Mouse (Mus musculus) embryonic facial prominence, embryonic 14.5 days (tissue): ENCODE results near the gene Cacnb4. TPM values are rescaled to one million over a fixed set of nuclear protein-coding genes. Genes with fewer than 3 reads are reported as not detected.

ENCODE experiments used
- ATAC-seq: fragments of 200-750 bp; cut with Nextera tagmentation; 2 replicates; pipeline ENCODE4 v1.8.0; 2017; ENCODE audit warnings: low read depth, moderate number of reproducible peaks, moderate TSS enrichment
- DNase-seq: peaks from one replicate; pipeline ENCODE4 v3.0.0-alpha.2; 2015; ENCODE audit warnings: low spot score
- H3K27ac ChIP-seq: fragments of 300-500 bp; sonication (generic); replicated peaks from 2 replicates; pipeline ENCODE4 v1.5.1; 2014; ENCODE audit warnings: low read depth, mild to moderate bottlenecking, low read length, moderate library complexity
- H3K27me3 ChIP-seq: fragments of 300-500 bp; sonication (generic); replicated peaks from 2 replicates; pipeline ENCODE4 v1.6.1; 2014; ENCODE audit warnings: low read length; ENCODE audit not compliant: control insufficient read depth, insufficient read depth
- H3K36me3 ChIP-seq: fragments of 300-500 bp; sonication (generic); 2 replicates; pipeline ENCODE4 v1.6.1; 2014; ENCODE audit warnings: low read length, mixed read lengths; ENCODE audit not compliant: control insufficient read depth, insufficient read depth
- H3K4me1 ChIP-seq: fragments of 300-500 bp; sonication (generic); 2 replicates; pipeline ENCODE4 v1.6.1; 2014; ENCODE audit warnings: antibody characterized with exemption, low read length; ENCODE audit not compliant: control insufficient read depth, insufficient read depth
- H3K4me2 ChIP-seq: fragments of 300-500 bp; sonication (generic); 2 replicates; pipeline ENCODE4 v1.6.1; 2014; ENCODE audit warnings: low read depth, mild to moderate bottlenecking, low read length, moderate library complexity, mixed read lengths
- H3K4me3 ChIP-seq: fragments of 300-500 bp; sonication (generic); 2 replicates; pipeline ENCODE4 v1.5.1; 2014; ENCODE audit warnings: low read depth, mild to moderate bottlenecking, low read length
- H3K9ac ChIP-seq: fragments of 300-500 bp; sonication (generic); 2 replicates; pipeline ENCODE4 v1.6.1; 2014; ENCODE audit warnings: low read depth, mild to moderate bottlenecking, low read length, moderate library complexity, mixed read lengths
- H3K9me3 ChIP-seq: fragments of 300-500 bp; sonication (generic); 2 replicates; pipeline ENCODE4 v1.6.1; 2016; ENCODE audit warnings: low read length; ENCODE audit not compliant: control insufficient read depth
- WGBS: fragments of 180-500 bp; shearing (Covaris S2); extraction: QIAGEN DNeasy Blood & Tissue Kit; methylation state at CpG from one replicate; pipeline ENCODE4 v1.1.7; 2014; 5-methylcytosine and 5-hydroxymethylcytosine counted together
- polyA plus RNA-seq: library from polyadenylated mRNA; unstranded; fragments of >200 nt; fragmentation: Nextera tagmentation; extraction: Ambion mirVana; gene quantifications from 2 replicates; pipeline ENCODE4 v1.2.1, GENCODE M21; 2014

Gene Cacnb4
- polyA plus RNA-seq, 1 experiment from 2014 or later, result 1.4 TPM

DNA sequence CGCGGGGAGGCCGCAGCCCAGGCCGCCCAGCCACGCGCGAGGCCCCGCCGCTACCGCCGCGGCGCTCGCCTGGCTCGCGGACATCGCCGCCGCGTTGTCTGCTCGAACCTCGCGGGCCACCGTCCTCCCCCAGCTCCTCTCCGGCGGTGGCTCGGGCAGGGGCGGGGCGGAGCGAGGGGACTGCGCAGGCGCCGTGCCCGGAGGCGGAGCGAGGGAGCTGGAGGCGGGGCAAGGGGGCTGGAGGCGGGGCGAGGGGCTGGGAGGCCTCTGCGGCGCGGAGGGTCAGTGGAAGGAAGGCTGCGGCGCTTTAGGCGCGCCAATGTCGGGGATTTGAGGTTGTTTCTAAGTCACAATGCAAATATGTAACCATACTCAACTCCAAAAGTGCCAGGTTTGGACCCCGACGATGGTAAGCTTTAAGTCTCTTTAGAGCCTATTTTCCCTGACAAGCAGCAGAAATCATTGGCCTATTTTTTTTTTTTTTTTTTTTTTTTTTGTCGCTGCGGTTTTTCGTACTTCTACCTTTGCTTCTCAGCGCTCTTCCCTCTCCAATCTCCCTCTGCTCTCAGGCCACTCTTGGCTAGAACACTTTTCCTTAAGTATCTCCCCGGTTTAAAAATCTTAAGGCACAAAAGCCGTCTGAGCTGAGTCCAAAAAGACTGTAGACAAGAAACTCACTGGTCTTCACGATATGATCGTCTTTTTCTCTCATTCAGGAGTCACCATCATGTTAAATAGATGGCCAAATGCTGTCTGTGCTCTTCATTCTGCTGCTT lies 251.7 kb downstream of the Cacnb4 start, which contains the start of gene Arl5a:
Arl5a (minus strand) TSS at position 155 of the 776 bp plus-strand sequence.
- WGBS, result under 1% methylated on average over 29 of the region's 57 CpGs
- Histone ChIP-seq H3K9me3 (no peaks in the 10 kb centered on the region), H3K27me3 (no peaks in the 10 kb centered on the region), H3K4me3 (peak within 1 kb of the TSS; percentile 97), H3K4me2 (peak within 1 kb of the TSS; percentile 73), H3K9ac (peak within 1 kb of the TSS; percentile 96), H3K36me3 (no peaks in the 10 kb centered on the region), H3K4me1 (peaks cover 24% of the 10 kb centered on the region), H3K27ac (peak within 1 kb of the TSS; percentile 91)
- DNase-seq, result peak; percentile 94
- ATAC-seq, result peak; percentile 95

DNA sequence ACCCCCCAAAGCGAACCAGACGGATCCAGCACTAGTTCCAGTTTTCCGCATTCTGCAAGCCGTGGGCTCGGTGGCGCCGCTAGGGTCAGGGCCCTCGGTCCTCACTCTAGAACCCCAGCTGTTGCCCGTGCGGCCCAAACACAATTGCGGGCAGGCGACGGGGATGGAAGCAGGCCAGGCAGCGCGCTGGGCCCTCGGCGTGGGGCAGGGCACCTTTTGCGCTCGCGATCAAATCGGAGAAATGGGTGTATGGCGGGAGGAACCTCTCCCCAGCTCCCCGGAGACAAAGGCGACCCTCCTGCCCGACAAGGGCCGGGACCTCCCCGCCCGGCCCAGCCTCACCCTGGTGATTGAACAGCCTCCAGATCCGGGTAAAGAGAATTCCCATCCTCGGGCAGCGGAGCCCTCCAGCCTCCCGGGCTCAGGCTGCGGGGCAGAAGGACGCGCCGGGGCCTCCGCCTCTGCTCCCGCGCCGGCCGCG lies 252.3 kb downstream of the Cacnb4 start:
- H3K36me3 ChIP-seq, result no peaks in the 10 kb centered on the region
- peaks cover 24% of the 10 kb centered on the region for H3K4me1 ChIP-seq
- peak overlapping the region; percentile 73 for H3K4me2 ChIP-seq
- peak; percentile 79 for ATAC-seq
- peak; percentile 23 for DNase-seq
- H3K4me3 ChIP-seq, result peak overlapping the region; percentile 97
- WGBS, result under 1% methylated on average over 24 of the region's 42 CpGs
- H3K27me3 ChIP-seq, result no peaks in the 10 kb centered on the region
- H3K9me3 ChIP-seq, result no peaks in the 10 kb centered on the region
- peak overlapping the region; percentile 91 for H3K27ac ChIP-seq
- H3K9ac ChIP-seq, result peak overlapping the region; percentile 96

DNA sequence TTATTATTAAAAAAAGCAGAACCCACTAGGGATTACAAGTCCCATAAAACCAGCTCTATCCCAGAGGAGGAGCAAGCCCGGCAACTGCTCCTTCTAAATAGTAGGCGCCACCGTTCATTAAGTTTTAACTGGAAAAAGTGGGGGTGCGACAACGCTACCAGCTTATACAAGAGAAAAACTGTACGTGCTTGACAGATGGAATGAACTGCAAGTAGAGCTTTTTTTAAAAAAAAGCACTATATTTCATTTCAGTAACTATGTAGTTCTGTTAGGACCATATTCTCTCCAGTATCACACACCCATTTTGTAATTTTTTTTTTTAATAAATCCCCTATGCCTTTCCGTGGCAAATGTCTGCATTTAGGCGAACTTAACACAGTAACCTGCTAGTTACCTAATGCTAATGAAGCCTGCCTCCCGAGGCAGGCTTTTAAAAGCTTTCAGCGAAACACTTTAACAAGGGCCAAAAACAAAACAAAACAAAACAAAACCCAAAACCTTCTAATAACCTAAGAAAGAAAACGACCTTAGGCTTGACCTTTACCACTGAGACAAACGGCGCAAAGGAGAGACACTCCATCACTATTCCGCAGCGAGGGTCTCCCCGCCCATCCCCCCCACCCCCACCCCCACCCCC lies 252.9 kb downstream of the Cacnb4 start:
- Histone ChIP-seq H3K9me3 (no peaks in the 10 kb centered on the region), H3K27ac (no peak overlapping the region), H3K4me1 (peaks cover 24% of the 10 kb centered on the region), H3K9ac (peak overlapping the region; percentile 96), H3K4me2 (peak overlapping the region; percentile 73), H3K27me3 (no peaks in the 10 kb centered on the region), H3K4me3 (peak overlapping the region; percentile 97), H3K36me3 (no peaks in the 10 kb centered on the region)
- WGBS, result 3% methylated on average over 14 of the region's 16 CpGs
- DNase-seq, result peak; percentile 44
- ATAC-seq, result no peak

DNA sequence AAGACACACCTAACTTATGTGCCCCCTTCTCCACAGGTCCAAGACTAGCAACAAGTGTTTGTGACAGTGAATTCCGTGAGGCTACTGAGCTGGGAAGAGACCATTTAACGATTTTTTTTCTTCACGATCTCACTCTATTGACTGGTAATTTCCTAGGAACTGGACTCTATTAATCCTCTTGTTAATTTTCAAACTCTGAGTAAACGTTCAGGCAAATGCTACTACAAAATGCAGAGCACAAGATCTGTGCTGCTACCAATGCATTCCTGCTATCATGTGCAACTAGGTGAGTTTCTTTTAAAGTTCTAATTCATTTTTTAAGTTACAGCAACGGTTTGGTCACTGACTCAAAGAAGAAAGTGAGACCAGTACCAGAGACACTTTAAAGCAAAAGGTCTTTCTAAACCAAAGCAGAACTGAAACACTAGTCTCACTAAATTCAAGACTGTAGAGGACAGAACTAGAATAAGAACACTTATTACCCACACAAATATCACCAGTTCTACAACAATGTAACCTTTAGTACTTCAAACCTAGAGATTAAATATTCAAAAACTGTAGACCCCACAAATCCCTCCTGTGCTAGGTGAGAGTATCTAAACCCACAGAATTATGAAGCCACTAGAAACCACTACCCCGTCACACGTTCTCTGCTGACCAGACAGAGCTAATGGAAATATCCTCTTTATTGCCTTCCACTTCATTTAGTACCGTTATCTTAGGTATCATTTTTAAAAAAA lies 253.6 kb downstream of the Cacnb4 start:
- no peak for ATAC-seq
- Histone ChIP-seq H3K4me1 (peaks cover 24% of the 10 kb centered on the region), H3K27ac (no peak overlapping the region), H3K9me3 (no peaks in the 10 kb centered on the region), H3K9ac (peak overlapping the region; percentile 96), H3K4me2 (peak overlapping the region; percentile 73), H3K4me3 (peak overlapping the region; percentile 97), H3K27me3 (no peaks in the 10 kb centered on the region), H3K36me3 (no peaks in the 10 kb centered on the region)
- DNase-seq, result no peak
- WGBS, result 57% methylated on average over 8 of the region's 8 CpGs

DNA sequence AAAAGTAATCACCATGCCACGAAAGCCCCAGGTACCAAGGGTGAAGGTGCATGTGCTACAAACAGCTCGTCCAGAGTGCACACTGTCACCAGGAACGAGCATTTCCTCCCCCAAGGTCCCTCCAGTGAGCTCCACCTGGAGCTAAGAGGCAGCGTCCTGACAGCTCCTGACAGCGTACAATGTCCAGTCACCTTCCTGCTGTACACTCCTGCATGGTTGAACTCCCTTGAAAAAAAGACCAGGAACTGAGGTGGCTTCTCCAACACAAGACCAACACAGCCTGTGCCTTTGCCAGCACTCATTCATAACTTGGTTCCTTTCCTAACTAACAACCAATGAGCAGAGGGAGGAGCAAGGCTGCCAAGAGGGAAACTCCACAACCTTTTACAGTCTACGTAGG lies 255.4 kb downstream of the Cacnb4 start:
- no peak for DNase-seq
- no peak for ATAC-seq
- H3K4me2 ChIP-seq, result no peak overlapping the region
- H3K9me3 ChIP-seq, result peaks cover 5% of the 10 kb centered on the region; the same call in 1 of the 2 replicates
- WGBS, result 66% methylated on average over 6 of the region's 6 CpGs
- H3K36me3 ChIP-seq, result peaks cover 10% of the 10 kb centered on the region
- H3K4me3 ChIP-seq, result no peak overlapping the region
- no peak overlapping the region for H3K27ac ChIP-seq
- H3K9ac ChIP-seq, result no peak overlapping the region
- H3K27me3 ChIP-seq, result no peaks in the 10 kb centered on the region
- peaks cover 24% of the 10 kb centered on the region for H3K4me1 ChIP-seq

DNA sequence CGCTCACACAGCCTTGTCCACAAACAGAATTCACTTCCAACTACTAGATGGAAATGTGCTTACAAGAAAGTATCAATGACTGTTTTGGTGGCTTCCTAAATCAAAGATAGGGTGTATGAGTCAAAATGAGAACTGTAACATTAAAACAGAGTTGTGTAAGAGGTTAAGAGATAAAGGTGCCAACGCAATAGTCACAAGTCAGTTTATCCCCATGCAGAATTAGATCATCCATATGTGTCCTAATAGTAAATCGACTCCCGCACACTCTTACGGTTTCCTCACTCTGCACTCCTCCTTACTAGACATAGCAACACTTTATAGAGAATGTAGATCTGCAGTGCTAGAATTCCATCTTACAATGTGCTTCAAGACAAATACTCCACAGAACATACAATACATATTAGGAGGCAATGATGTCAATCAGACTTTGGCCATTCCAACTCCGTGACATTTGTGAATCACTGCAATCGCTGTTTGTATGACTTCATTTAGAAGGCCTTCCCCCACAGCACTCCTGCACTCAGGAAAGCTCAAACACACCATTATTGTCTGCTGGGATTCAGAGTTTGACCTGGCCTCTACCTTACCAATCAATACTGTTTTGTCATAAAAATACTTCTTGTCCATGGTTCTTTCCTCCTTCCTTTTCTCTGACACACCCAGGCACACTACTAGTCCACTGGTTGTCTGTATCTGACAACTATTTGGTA lies 256.5 kb downstream of the Cacnb4 start:
- Histone ChIP-seq H3K4me2 (no peak overlapping the region), H3K4me3 (no peak overlapping the region), H3K4me1 (peaks cover 17% of the 10 kb centered on the region; the same call in 1 of the 2 replicates), H3K9ac (no peak overlapping the region), H3K36me3 (peaks cover 20% of the 10 kb centered on the region), H3K9me3 (peaks cover 13% of the 10 kb centered on the region), H3K27me3 (no peaks in the 10 kb centered on the region), H3K27ac (no peak overlapping the region)
- WGBS, result 85% methylated on average over 7 of the region's 7 CpGs
- DNase-seq (no peak), ATAC-seq (no peak)

DNA sequence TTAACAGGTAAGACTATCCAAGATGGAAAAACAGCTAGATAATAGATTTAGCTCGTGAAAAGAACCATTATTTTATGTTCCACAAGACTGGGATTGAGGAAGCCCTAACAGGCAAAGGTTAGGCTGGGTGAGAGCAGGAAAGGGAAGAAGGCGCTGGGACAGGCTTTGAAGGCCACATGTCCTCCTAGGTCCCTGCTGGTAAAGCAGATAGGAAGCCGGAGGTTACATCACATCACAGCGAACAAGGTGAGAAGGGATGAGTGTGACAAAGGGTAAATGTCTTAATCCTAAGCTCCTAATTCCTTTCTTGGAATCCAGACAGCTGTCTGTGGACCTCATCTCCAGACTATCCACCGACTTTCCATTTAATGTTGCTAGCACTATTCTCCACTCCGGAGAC lies 257.3 kb downstream of the Cacnb4 start:
- ATAC-seq, result no peak
- peaks cover 17% of the 10 kb centered on the region; the same call in 1 of the 2 replicates for H3K4me1 ChIP-seq
- H3K4me3 ChIP-seq, result no peak overlapping the region
- 83% methylated on average over 6 of the region's 6 CpGs for WGBS
- no peak for DNase-seq
- H3K27ac ChIP-seq, result no peak overlapping the region
- H3K4me2 ChIP-seq, result no peak overlapping the region
- peaks cover 14% of the 10 kb centered on the region for H3K9me3 ChIP-seq
- no peak overlapping the region for H3K9ac ChIP-seq
- H3K27me3 ChIP-seq, result no peaks in the 10 kb centered on the region
- H3K36me3 ChIP-seq, result peaks cover 21% of the 10 kb centered on the region

DNA sequence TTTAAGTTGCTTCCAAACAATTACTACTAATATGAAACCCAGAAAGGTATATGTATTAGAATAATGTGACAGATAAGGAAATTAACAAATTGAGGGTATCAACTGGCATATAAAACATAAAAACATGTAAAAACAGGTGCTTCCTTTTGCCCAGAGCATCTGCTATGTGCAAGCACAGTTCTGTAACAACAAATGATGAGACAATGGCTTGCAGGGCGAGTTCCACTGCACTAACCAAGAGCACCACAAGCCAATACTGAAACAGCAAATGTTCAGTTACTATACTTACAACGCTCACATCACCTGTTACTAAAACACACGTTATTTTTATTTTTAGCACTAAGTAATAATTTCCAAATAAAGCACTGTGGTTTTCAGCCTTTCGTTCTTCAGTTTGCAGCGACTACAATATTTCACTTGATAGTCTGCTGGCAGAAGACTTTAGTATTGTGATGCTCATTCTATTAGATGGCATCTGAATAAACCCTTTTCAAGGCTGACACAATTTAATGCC lies 264.1 kb downstream of the Cacnb4 start:
- DNase-seq, result no peak
- Histone ChIP-seq H3K4me1 (no peaks in the 10 kb centered on the region), H3K27ac (no peak overlapping the region), H3K9me3 (peaks cover 47% of the 10 kb centered on the region), H3K4me2 (no peak overlapping the region), H3K9ac (no peak overlapping the region), H3K4me3 (no peak overlapping the region), H3K36me3 (peaks cover 75% of the 10 kb centered on the region), H3K27me3 (no peaks in the 10 kb centered on the region)
- 93% methylated on average over 5 of the region's 5 CpGs for WGBS
- ATAC-seq, result no peak
